Mouse (Mus musculus) embryonic facial prominence, embryonic 10.5 days (tissue): Measurements from ENCODE around the gene Zfp748. TPM values are rescaled to one million over a fixed set of nuclear protein-coding genes. Genes with fewer than 3 reads are reported as not detected.

Source experiments
- DNase-seq: peaks from one replicate; pipeline ENCODE4 v3.0.0-alpha.2; 2017; ENCODE audit warnings: low spot score
- H3K27ac ChIP-seq: fragments of 300-500 bp; sonication (generic); replicated peaks from 2 replicates; pipeline ENCODE4 v1.5.1; 2016; ENCODE audit warnings: mild to moderate bottlenecking
- H3K27me3 ChIP-seq: fragments of 300-500 bp; sonication (generic); replicated peaks from 2 replicates; pipeline ENCODE4 v1.6.1; 2016; ENCODE audit warnings: low read depth, mild to moderate bottlenecking; ENCODE audit not compliant: poor library complexity, severe bottlenecking
- H3K36me3 ChIP-seq: fragments of 300-500 bp; sonication (generic); replicated peaks from 2 replicates; pipeline ENCODE4 v1.6.1; 2016; ENCODE audit warnings: mild to moderate bottlenecking, moderate library complexity
- H3K4me1 ChIP-seq: fragments of 300-500 bp; sonication (generic); 2 replicates; pipeline ENCODE4 v1.6.1; 2016
- H3K4me3 ChIP-seq: fragments of 300-500 bp; sonication (generic); 2 replicates; pipeline ENCODE4 v1.5.1; 2016; ENCODE audit warnings: mild to moderate bottlenecking, moderate library complexity
- H3K9me3 ChIP-seq: fragments of 300-500 bp; sonication (generic); 2 replicates; pipeline ENCODE4 v1.6.1; 2016; ENCODE audit warnings: mild to moderate bottlenecking
- WGBS: fragments of 180-500 bp; shearing (Covaris S2); methylation state at CpG from one replicate; pipeline ENCODE4 v1.1.7; 2016; 5-methylcytosine and 5-hydroxymethylcytosine counted together
- polyA plus RNA-seq: library from polyadenylated mRNA; unstranded; fragments of >200 nt; fragmentation: Nextera tagmentation; extraction: Ambion mirVana; gene quantifications from 2 replicates; pipeline ENCODE4 v1.2.1, GENCODE M21; 2016

Zfp748 gene
- polyA plus RNA-seq: 15.7 and 15.8 TPM in 2 replicates

DNA sequence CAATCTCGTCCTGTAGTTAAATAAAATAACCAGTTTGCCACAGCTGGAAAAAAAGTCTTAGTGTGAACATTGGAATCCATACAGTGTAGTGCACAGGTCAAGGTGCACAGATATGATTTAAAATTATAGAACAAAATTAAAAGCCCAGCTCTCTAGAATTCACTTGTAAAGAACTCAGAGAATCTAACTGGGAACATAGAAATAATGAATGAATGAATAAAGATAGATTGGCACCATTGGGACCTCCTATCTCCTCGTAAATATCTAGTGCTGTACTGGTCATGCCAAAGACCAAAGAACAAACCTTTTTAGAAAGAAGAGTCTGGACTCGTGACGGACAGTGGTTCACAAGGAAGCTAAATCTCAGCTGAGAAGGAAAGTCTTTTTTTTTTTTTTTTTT is at the start of gene Zfp748:
Gene Zfp748, minus strand, starts transcription at position 101 of the 400 bp plus-strand sequence.
- Histone ChIP-seq H3K27me3 (no peaks in the 10 kb centered on the region), H3K9me3 (peaks cover 5% of the 10 kb centered on the region; the same call in 1 of the 2 replicates), H3K4me3 (peak within 1 kb of the TSS; percentile 88), H3K4me1 (peaks cover 11% of the 10 kb centered on the region), H3K27ac (peak within 1 kb of the TSS; percentile 95), H3K36me3 (peaks cover 11% of the 10 kb centered on the region; the same call in 1 of the 2 replicates)
- WGBS: 80% methylated on average over 4 of the region's 4 CpGs
- no peak for DNase-seq

DNA sequence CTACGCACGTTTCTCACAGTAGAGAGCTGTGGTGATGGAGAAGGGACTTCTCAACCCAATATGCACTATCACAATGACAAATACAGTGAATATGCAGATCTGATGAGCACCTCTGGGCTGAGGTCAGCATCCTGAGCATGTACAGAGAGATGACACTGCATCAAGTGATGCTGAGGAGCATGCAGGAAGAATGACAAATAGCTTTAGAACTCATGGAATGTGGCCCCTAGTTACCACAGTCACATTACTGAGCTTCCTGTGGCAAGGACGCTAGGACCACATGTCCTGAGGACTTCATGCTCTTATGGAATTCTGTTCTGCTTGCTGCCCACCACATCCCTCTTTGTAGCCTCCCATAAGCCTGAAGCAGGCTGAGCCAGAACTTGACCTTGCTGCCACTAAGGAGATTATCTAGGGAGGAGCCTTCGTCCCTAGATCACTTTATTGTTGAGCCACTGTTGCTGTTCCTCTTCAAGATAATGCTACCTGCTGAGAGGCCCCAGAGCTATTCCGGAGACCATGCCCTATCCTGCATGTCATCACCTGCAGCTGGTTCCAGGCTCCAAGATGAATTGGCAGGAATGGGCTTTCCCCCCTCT is 19.1 kb upstream of the Zfp748 start:
- no peaks in the 10 kb centered on the region for H3K4me1 ChIP-seq
- WGBS: 79% methylated on average over 5 of the region's 5 CpGs

DNA sequence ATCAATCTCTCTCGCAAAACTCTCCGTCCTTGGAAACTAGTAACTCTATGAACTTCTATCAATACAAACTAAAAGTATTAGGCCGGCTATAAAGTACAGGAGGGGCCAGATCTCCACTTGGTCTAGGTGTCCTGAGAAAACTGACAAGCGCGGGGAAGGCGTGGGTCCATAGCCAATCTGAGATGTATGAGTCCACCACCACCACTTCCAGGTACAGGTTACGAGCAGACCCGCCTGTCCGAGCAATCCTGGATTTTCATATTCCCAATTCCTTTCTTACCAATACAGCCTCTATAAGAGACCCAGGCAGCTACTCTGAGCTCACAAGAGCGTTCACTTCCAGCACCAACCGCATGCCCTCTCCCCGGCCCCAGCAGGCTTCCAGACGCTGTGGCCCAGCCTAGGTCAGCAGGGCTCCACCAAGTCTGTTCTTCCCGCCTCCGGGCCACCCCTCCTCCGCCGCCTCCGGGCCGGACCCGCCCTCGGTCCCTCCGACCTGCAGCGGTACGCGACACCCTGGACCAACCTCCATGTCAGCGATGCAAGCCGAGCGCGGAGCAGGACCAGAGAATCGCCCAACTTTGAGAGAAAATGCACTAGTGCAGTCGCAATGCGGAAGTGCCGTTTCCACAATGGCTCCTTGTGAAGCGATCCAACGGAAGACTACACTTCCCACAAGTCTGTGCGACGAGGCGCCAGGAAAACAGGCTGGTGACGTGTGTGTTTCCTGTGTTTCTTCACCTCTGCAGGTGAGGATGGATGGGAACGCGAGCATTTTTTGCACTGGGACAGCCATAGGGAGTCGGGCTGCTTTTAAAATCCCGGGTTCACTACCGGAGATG is 904 bp downstream of the Zfp748 start:
- Histone ChIP-seq H3K4me1 (peaks cover 11% of the 10 kb centered on the region), H3K4me3 (peak overlapping the region; percentile 88), H3K9me3 (peaks cover 5% of the 10 kb centered on the region; the same call in 1 of the 2 replicates), H3K36me3 (peaks cover 14% of the 10 kb centered on the region), H3K27me3 (no peaks in the 10 kb centered on the region), H3K27ac (peak overlapping the region; percentile 95)
- DNase-seq: peak; percentile 85
- WGBS: 1% methylated on average over 44 of the region's 44 CpGs

More for the DNA sequence above, 19.1 kb upstream of the Zfp748 start:
- no peaks in the 10 kb centered on the region for H3K36me3 ChIP-seq
- no peak for DNase-seq
- H3K27me3 ChIP-seq: no peaks in the 10 kb centered on the region
- no peaks in the 10 kb centered on the region for H3K9me3 ChIP-seq
- no peak overlapping the region for H3K27ac ChIP-seq
- no peak overlapping the region for H3K4me3 ChIP-seq

DNA sequence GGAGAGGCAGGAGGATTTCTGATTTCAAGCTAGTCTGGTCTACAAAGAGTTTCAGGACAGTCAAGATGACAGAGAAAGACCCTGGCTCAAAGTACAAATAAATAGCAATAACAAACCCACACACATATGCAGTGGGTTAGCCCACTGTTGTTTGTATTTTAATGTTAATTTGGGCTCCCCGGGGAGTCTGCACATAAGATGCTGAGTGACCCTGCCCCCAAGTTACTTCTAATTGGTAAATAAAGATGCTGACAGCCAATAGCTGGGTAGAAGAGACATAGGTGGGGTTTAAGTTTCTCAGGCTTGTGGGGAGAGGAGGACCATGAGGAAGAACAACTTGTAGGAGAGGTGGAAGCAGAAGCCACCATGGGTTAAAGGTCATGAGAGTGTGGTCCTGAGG is 7.7 kb downstream of the Zfp748 start:
- Histone ChIP-seq H3K27me3 (no peaks in the 10 kb centered on the region), H3K4me1 (no peaks in the 10 kb centered on the region), H3K27ac (no peak overlapping the region), H3K4me3 (no peak overlapping the region), H3K9me3 (peaks cover 15% of the 10 kb centered on the region; the same call in 1 of the 2 replicates), H3K36me3 (peaks cover 70% of the 10 kb centered on the region)
- no peak for DNase-seq
- WGBS: 87% methylated on average over 1 of the region's 1 CpGs

DNA sequence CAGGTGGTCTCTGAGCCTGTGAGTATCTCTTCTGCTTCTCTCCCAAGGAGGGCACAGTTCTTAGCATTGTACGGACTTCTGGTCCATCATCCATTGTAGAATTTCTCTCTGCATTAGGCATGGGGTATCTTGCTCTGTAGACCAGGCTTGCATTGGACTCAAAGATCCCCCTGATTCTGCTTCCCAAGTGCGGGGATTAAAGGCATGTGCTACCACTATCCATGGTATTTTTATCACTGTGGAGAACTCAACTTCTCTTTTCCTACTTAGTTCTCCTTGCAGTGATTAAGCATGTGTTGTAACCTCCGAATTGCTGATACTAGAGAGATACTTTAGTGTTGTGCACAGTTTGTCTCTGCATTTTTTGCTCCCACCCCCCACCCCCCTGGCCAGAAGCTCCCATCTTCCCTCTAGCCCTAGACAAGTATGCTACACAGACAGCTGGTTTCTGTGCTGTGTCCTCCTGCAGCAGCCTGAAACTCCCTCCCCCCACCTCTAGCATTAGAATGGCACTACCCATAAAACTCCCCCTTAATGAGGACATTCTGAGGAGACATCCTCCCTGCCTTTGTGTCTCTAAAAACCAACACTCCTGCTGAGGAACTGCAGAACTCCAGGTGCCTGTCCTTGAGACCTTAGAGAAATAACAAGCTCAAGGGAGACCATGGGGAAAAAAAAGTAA is 26.4 kb downstream of the Zfp748 start:
- 79% methylated on average over 3 of the region's 3 CpGs for WGBS
- no peak overlapping the region for H3K27ac ChIP-seq
- H3K4me1 ChIP-seq: peaks cover 11% of the 10 kb centered on the region
- no peak overlapping the region for H3K4me3 ChIP-seq
- DNase-seq: no peak
- no peaks in the 10 kb centered on the region for H3K27me3 ChIP-seq
- H3K9me3 ChIP-seq: no peaks in the 10 kb centered on the region
- no peaks in the 10 kb centered on the region for H3K36me3 ChIP-seq

DNA sequence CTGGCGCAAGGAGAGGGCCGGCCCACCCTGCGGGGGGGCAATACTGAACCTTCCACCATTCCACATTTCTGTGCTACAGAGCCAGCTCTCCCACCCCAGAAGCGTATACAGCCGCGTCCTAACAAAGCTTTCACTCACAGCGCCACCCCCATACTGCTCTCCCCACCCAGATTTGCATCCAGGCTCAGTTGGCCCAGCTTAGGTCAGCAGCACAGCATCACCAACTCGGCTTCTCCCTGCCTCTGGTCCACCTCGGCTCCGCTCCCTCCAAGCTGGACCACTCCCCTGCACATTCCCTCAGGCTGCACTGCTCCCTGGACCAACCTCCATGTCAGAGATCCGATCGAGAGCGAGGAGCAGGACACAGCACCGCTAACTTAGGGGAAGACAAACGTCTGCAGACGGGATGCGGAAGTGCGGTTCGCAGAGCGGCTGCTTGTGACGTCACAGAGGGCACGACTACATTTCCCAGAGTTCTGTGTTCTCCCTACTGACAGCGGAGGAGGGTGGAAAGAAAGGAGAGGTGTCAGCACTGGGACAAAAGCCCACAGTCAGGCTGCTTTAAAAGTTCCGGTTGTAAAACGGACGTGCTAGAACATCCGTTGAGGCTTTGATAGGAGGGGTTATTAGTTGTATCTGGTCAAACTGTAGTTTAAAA is 27.7 kb downstream of the Zfp748 start, which contains the start of the genes Gm26965 and Zfp87:
Gene Gm26965, minus strand, starts transcription at position 399 of the 658 bp plus-strand sequence.
Gene Zfp87, minus strand, starts transcription at position 425 of the 658 bp plus-strand sequence.
- Histone ChIP-seq H3K4me1 (peaks cover 11% of the 10 kb centered on the region), H3K4me3 (peak within 1 kb of the TSS; percentile 71), H3K36me3 (peaks cover 7% of the 10 kb centered on the region), H3K9me3 (no peaks in the 10 kb centered on the region), H3K27ac (peak within 1 kb of the TSS; percentile 82), H3K27me3 (no peaks in the 10 kb centered on the region)
- WGBS: under 1% methylated on average over 27 of the region's 27 CpGs
- DNase-seq: peak; percentile 91

DNA sequence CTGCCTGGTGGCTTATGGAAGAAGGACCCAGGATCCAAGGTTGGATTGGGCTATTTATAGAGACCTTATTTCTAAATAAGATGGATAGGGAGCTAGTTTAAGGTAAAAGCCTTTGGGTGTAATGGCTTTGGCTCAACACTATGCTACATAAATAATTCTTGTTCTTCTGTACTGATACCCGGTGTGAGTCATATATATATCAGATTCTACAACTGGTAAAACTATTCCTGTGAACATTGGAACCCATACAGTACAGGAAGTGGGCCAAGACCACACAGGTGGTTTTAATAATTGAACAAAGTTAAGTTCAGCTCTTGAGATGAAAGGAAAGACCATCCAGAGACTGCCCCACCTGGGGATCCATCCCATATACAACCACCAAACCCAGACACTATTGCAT is 52.7 kb downstream of the Zfp748 start:
- Histone ChIP-seq H3K4me3 (peak overlapping the region; percentile 84; the same call in 1 of the 2 replicates), H3K27me3 (no peaks in the 10 kb centered on the region), H3K9me3 (no peaks in the 10 kb centered on the region), H3K36me3 (peaks cover 9% of the 10 kb centered on the region), H3K4me1 (peaks cover 7% of the 10 kb centered on the region), H3K27ac (no peak overlapping the region)
- DNase-seq: no peak
- 81% methylated on average over 1 of the region's 1 CpGs for WGBS

DNA sequence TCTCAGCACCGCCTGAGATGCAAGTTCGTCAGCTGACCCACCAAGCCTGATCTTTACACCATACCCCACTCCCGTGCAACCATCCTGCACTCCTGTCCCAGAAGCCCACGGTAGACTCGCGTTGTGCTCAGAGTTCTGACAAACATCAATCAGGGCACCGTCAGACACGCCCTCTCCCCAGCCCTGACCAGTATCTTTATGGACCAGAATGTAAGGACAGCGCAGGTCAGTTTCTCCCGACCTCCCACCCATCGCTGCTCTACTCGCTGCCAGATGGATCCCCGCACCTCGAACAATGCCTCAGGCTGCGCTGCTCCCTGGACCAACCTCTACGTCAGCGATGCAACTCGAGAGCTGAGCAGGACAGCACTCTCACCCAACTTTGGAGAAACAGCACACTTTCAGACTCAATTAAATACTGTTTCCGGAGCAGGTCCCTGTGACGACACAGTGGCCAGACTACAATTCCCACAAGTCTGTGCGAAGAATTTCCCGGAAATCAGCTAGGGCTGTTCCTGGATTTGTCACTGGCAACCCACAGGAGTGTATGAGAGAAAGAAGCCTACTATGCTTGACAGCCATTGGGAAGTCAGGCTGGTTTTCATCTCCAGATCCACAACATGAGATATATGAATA is 53.4 kb downstream of the Zfp748 start, which contains the start of gene Zfp58:
Gene Zfp58, minus strand, starts transcription at position 472 of the 636 bp plus-strand sequence.
- Histone ChIP-seq H3K9me3 (0 out of 2 replicates have a peak, but pooled peaks cover 2% of the 10 kb centered on the region), H3K36me3 (peaks cover 16% of the 10 kb centered on the region), H3K27me3 (no peaks in the 10 kb centered on the region), H3K4me3 (peak within 1 kb of the TSS; percentile 84), H3K4me1 (peaks cover 7% of the 10 kb centered on the region), H3K27ac (peak within 1 kb of the TSS; percentile 81)
- under 1% methylated on average over 22 of the region's 22 CpGs for WGBS
- DNase-seq: peak; percentile 79

DNA sequence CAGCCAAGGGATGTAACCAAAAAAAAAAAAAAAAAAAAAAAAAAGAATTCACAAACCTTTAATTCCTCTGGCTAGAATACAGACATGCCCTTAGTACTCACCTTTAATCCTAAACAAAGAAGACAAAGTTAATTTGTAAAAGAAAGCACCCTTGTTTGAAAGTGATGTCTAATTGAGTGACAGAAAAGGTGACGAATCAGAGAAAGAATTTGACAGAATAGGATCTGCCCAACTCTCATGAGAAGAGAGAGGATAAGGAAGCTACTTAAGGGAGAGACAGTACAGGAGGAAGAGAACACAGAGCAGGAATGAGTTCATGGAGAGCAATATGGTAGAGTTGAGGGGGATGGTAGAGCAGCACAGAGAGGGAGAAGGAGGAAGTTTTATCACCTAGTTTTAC is 58.0 kb downstream of the Zfp748 start:
- Histone ChIP-seq H3K36me3 (peaks cover 62% of the 10 kb centered on the region), H3K9me3 (peaks cover 20% of the 10 kb centered on the region), H3K27me3 (no peaks in the 10 kb centered on the region), H3K27ac (no peak overlapping the region), H3K4me1 (peaks cover 7% of the 10 kb centered on the region), H3K4me3 (no peak overlapping the region)
- WGBS: 90% methylated on average over 1 of the region's 1 CpGs
- no peak for DNase-seq
